Mouse (Mus musculus): ENCODE data around the gene Gm43951. TPM values are rescaled to one million over a fixed set of nuclear protein-coding genes. Genes with fewer than 3 reads are reported as not detected.

Gene Gm43951
- total and polyA plus RNA-seq, 3 experiments = 0.13 to 0.25 (median 0.14) TPM

DNA sequence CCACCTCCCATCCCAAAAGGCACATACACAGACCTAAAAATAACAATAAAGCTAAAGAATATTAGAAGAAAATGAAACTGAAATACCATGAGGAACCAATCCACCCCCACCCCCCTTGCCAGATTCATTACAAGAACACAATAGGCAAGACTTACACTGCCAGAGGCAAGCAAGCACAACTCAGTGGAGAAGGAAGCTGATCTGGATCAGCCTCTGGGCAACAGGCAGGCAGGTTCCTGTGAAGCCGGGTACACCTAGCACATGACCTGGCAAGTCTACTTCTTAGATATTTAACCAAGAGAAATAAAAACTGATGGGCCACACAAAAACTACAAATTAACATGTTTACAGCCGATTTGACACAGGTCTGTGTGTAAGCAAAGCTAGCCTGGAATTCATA lies 43.4 kb downstream of the Gm43951 start:
- Histone ChIP-seq H3K36me3 (ENCODE audit: control insufficient read depth, insufficient read depth, low read length) (no peaks in the 10 kb centered on the region), H3K79me2 (replicated peaks; ENCODE audit: control insufficient read depth, insufficient read depth, low read length) (no peaks in the 10 kb centered on the region), H3K27me3 (ENCODE audit: control insufficient read depth, insufficient read depth, low read length) (no peaks in the 10 kb centered on the region), H3K9ac (ENCODE audit: low read depth, low read length) (no peak overlapping the region), H3K4me3 (no peak overlapping the region), H3K4me1 (ENCODE audit: control insufficient read depth, insufficient read depth, low read length) (no peaks in the 10 kb centered on the region), H3K27ac (no peak overlapping the region)
- intact Hi-C loops (cut with DNase I) = no loop called here
- DNase-seq = no peak
- 94% methylated on average over 2 of the region's 2 CpGs for WGBS
- TF ChIP-seq POLR2A (IDR thresholded peaks at IDR 0.05; ENCODE audit: insufficient read depth, low read depth, low read length) = no peak

GRCm38 (mm10) chr11:72156624-72157023 lies 50.0 kb downstream of the Gm43951 start:
- H3K4me3 ChIP-seq = no peak overlapping the region
- DNase-seq = no peak
- intact Hi-C loops (cut with DNase I) = no loop called here
- H3K27me3 ChIP-seq (ENCODE audit: control insufficient read depth, insufficient read depth, low read length) = no peaks in the 10 kb centered on the region
- H3K79me2 ChIP-seq (replicated peaks; ENCODE audit: control insufficient read depth, insufficient read depth, low read length) = no peaks in the 10 kb centered on the region
- H3K9ac ChIP-seq (ENCODE audit: low read depth, low read length) = no peak overlapping the region
- WGBS = 73% methylated on average over 2 of the region's 2 CpGs
- H3K27ac ChIP-seq = no peak overlapping the region
- H3K4me1 ChIP-seq (ENCODE audit: control insufficient read depth, insufficient read depth, low read length) = no peaks in the 10 kb centered on the region
- no peak for TF ChIP-seq POLR2A (IDR thresholded peaks at IDR 0.05; ENCODE audit: insufficient read depth, low read depth, low read length)
- no peak for TF ChIP-seq EP300 (IDR thresholded peaks at IDR 0.05; ENCODE audit: insufficient read depth, low read depth, low read length)
- no peak for TF ChIP-seq CTCF (IDR thresholded peaks at IDR 0.05)
- no peaks in the 10 kb centered on the region for H3K36me3 ChIP-seq (ENCODE audit: control insufficient read depth, insufficient read depth, low read length)

DNA sequence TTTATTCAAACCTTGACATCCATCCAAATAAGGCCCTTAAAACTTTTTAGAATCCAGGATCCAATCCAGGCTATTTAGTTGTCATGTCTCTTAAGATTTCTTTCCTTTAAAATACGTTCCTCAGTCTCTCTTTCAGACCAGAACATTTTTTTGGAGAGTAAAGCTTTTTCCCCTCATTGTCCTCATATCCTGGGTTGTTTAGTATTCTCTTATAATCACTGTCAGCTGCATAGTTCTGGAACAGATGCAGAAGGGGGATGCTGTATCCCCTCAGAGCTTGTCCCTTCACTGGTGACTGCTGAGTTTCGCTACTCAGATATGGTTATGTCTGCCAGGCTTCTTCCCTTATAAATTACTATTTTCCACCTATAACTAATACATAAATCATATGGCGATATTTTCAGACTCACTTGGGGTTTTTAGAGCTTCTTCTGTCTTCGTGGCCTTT lies 50.6 kb downstream of the Gm43951 start:
- TF ChIP-seq POLR2A (IDR thresholded peaks at IDR 0.05; ENCODE audit: insufficient read depth, low read depth, low read length) (no peak), EP300 (IDR thresholded peaks at IDR 0.05; ENCODE audit: insufficient read depth, low read depth, low read length) (no peak), CTCF (IDR thresholded peaks at IDR 0.05) (no peak)
- H3K9ac ChIP-seq (ENCODE audit: low read depth, low read length) = no peak overlapping the region
- H3K79me2 ChIP-seq (replicated peaks; ENCODE audit: control insufficient read depth, insufficient read depth, low read length) = no peaks in the 10 kb centered on the region
- H3K27me3 ChIP-seq (ENCODE audit: control insufficient read depth, insufficient read depth, low read length) = no peaks in the 10 kb centered on the region
- H3K36me3 ChIP-seq (ENCODE audit: control insufficient read depth, insufficient read depth, low read length) = no peaks in the 10 kb centered on the region
- WGBS = 86% methylated on average over 4 of the region's 4 CpGs
- no peak overlapping the region for H3K27ac ChIP-seq
- no peak overlapping the region for H3K4me3 ChIP-seq
- intact Hi-C loops (cut with DNase I) = no loop called here
- no peaks in the 10 kb centered on the region for H3K4me1 ChIP-seq (ENCODE audit: control insufficient read depth, insufficient read depth, low read length)
- no peak for DNase-seq

DNA sequence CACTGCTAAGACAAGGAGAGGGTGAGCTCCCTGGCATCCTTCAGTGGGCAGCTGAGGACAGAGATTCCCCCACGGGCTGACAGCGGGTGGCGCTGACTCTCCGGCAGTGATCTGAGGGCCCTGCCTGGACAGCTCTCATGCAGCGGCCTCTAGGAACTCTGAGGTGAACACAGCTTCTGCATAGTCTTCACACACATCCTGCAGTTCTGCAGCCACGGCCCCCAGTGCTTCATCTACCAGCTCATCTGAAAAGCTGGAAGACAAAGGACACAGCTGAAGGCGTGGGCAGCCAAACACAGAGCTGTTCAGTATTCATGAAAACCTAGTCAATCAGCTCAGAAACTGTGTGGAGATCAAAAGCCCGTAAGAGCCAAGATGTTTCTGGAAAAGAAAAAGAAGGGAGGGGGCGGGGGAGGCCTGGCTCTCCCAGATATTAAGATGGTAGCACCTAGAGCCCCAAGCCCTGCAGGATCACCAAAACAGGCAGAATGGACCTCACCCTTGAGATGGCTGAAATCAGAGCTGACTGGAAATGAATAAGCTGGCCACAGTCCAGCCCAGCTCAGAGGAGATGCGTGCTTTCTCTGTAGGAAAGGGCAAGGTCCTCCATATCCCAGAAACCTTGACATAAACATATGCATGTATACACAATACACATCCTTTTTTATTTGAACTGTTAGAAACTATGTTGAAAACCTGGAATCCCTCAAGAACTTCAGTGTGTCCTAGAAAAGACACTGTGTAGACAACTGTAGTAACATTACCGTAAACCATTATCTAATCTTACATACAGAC lies 51.3 kb downstream of the Gm43951 start:
- no peak overlapping the region for H3K9ac ChIP-seq (ENCODE audit: low read depth, low read length)
- WGBS = 86% methylated on average over 11 of the region's 11 CpGs
- no peak overlapping the region for H3K27ac ChIP-seq
- intact Hi-C loops (cut with DNase I) = no loop called here
- DNase-seq = no peak
- TF ChIP-seq CTCF (IDR thresholded peaks at IDR 0.05) (no peak), POLR2A (IDR thresholded peaks at IDR 0.05; ENCODE audit: insufficient read depth, low read depth, low read length) (no peak), EP300 (IDR thresholded peaks at IDR 0.05; ENCODE audit: insufficient read depth, low read depth, low read length) (no peak)
- H3K27me3 ChIP-seq (ENCODE audit: control insufficient read depth, insufficient read depth, low read length) = no peaks in the 10 kb centered on the region
- no peaks in the 10 kb centered on the region for H3K36me3 ChIP-seq (ENCODE audit: control insufficient read depth, insufficient read depth, low read length)
- H3K79me2 ChIP-seq (replicated peaks; ENCODE audit: control insufficient read depth, insufficient read depth, low read length) = no peaks in the 10 kb centered on the region
- no peaks in the 10 kb centered on the region for H3K4me1 ChIP-seq (ENCODE audit: control insufficient read depth, insufficient read depth, low read length)
- no peak overlapping the region for H3K4me3 ChIP-seq

Other genes with a start within 250 kb of the Gm43951 start
- gene Aipl1, start 169.3 kb downstream of the Gm43951 start, total RNA-seq (2021) = not detected
- gene Aipl1, start 169.3 kb downstream of the Gm43951 start, polyA plus RNA-seq (2012; rRNA removed) = 0.04 TPM in 1 of 2 replicates, not detected in the other
- gene Pimreg, start 164.8 kb downstream of the Gm43951 start, total RNA-seq (2021) = under 1 TPM in 1 of 2 experiments, not detected in 1; 0.75 TPM
- gene Pimreg, start 164.8 kb downstream of the Gm43951 start, polyA plus RNA-seq (2012; rRNA removed) = 0.45 and 0.73 TPM in 2 replicates
- gene Pitpnm3, start 71.1 kb downstream of the Gm43951 start, total RNA-seq (2021) = 1 to 10 TPM; 1.2 to 2.0 TPM
- gene Pitpnm3, start 71.1 kb downstream of the Gm43951 start, polyA plus RNA-seq (2012; rRNA removed) = 5.1 TPM in 2 replicates
- 1 to 10 TPM; 2.0 to 2.3 TPM for gene 4933427D14Rik, start 619 bp upstream of the Gm43951 start, total RNA-seq (2021)
- gene 4933427D14Rik, start 619 bp upstream of the Gm43951 start, polyA plus RNA-seq (2012; rRNA removed) = 2.0 and 2.8 TPM in 2 replicates
- 10 to 100 TPM; 39.0 to 43.7 TPM for gene Txndc17, start 707 bp upstream of the Gm43951 start, total RNA-seq (2021)
- 37.6 and 50.9 TPM in 2 replicates for gene Txndc17, start 707 bp upstream of the Gm43951 start, polyA plus RNA-seq (2012; rRNA removed)
- gene Med31, start 8.8 kb upstream of the Gm43951 start, total RNA-seq (2021) = 10 to 100 TPM in 1 of 2 experiments, 1 to 10 TPM in 1; 9.6 to 10.9 TPM
- 9.1 and 10.8 TPM in 2 replicates for gene Med31, start 8.8 kb upstream of the Gm43951 start, polyA plus RNA-seq (2012; rRNA removed)
- gene Slc13a5, start 60.4 kb upstream of the Gm43951 start, total RNA-seq (2021) = not detected
- gene Slc13a5, start 60.4 kb upstream of the Gm43951 start, polyA plus RNA-seq (2012; rRNA removed) = 0.06 and 0.09 TPM in 2 replicates
- 10 to 100 TPM in 1 of 2 experiments, 1 to 10 TPM in 1; 9.7 to 10.6 TPM for gene Xaf1, start 94.8 kb upstream of the Gm43951 start, total RNA-seq (2021)
- 21.8 and 52.4 TPM in 2 replicates for gene Xaf1, start 94.8 kb upstream of the Gm43951 start, polyA plus RNA-seq (2012; rRNA removed)
- not detected for gene Fbxo39, start 107.6 kb upstream of the Gm43951 start, total RNA-seq (2021)
- 0.23 TPM in 2 replicates for gene Fbxo39, start 107.6 kb upstream of the Gm43951 start, polyA plus RNA-seq (2012; rRNA removed)
- not detected for gene Tekt1, start 155.6 kb upstream of the Gm43951 start, total RNA-seq (2021)
- 0.49 TPM in 1 of 2 replicates, not detected in the other for gene Tekt1, start 155.6 kb upstream of the Gm43951 start, polyA plus RNA-seq (2012; rRNA removed)
- gene Smtnl2, start 204.9 kb upstream of the Gm43951 start, total RNA-seq (2021) = 10 to 100 TPM; 13.1 to 14.3 TPM
- gene Smtnl2, start 204.9 kb upstream of the Gm43951 start, polyA plus RNA-seq (2012; rRNA removed) = 12.7 and 18.9 TPM in 2 replicates
- gene Ggt6, start 228.7 kb upstream of the Gm43951 start, total RNA-seq (2021) = not detected
- gene Ggt6, start 228.7 kb upstream of the Gm43951 start, polyA plus RNA-seq (2012; rRNA removed) = 0.20 TPM in 1 of 2 replicates, not detected in the other
- 10 to 100 TPM; 42.7 to 46.1 TPM for gene Mybbp1a, start 234.5 kb upstream of the Gm43951 start, total RNA-seq (2021)
- 21.8 and 30.6 TPM in 2 replicates for gene Mybbp1a, start 234.5 kb upstream of the Gm43951 start, polyA plus RNA-seq (2012; rRNA removed)